Mouse (Mus musculus) gastrocnemius, postnatal 10 days (tissue): Measurements from ENCODE around the gene Naaa. TPM values are rescaled to one million over a fixed set of nuclear protein-coding genes. Genes with fewer than 3 reads are reported as not detected.

ENCODE experiments used
- DNase-seq: peaks from one replicate; pipeline ENCODE4 v3.0.0; 2021; ENCODE audit warnings: mixed read lengths
- long read RNA-seq, 2 experiments: library from polyadenylated mRNA; stranded (forward); transcript quantifications; one replicate each; pipeline ENCODE4 v2.0.0; 2021
- total RNA-seq, 2 experiments: library from RNA; stranded (reverse); gene quantifications; 2 replicates each; pipeline ENCODE4 v1.2.3; 2021

Naaa gene
- total RNA-seq, result 10 to 100 TPM in 1 of 2 experiments, 1 to 10 TPM in 1; 8.9 to 11.7 TPM
- long read RNA-seq, experiment 1, transcript Naaa-201 (11 exons, 2,414 nt), result major isoform, 5 of 5 reads
- long read RNA-seq, experiment 1, partial matches to known transcripts, result 0 of 5 reads
- long read RNA-seq, experiment 1, other reads (novel, unspliced or antisense), result 0 of 5 reads
- long read RNA-seq, experiment 2, transcript Naaa-201 (11 exons, 2,414 nt), result major isoform, 6 of 6 reads
- long read RNA-seq, experiment 2, partial matches to known transcripts, result 0 of 6 reads
- long read RNA-seq, experiment 2, other reads (novel, unspliced or antisense), result 0 of 6 reads

DNA sequence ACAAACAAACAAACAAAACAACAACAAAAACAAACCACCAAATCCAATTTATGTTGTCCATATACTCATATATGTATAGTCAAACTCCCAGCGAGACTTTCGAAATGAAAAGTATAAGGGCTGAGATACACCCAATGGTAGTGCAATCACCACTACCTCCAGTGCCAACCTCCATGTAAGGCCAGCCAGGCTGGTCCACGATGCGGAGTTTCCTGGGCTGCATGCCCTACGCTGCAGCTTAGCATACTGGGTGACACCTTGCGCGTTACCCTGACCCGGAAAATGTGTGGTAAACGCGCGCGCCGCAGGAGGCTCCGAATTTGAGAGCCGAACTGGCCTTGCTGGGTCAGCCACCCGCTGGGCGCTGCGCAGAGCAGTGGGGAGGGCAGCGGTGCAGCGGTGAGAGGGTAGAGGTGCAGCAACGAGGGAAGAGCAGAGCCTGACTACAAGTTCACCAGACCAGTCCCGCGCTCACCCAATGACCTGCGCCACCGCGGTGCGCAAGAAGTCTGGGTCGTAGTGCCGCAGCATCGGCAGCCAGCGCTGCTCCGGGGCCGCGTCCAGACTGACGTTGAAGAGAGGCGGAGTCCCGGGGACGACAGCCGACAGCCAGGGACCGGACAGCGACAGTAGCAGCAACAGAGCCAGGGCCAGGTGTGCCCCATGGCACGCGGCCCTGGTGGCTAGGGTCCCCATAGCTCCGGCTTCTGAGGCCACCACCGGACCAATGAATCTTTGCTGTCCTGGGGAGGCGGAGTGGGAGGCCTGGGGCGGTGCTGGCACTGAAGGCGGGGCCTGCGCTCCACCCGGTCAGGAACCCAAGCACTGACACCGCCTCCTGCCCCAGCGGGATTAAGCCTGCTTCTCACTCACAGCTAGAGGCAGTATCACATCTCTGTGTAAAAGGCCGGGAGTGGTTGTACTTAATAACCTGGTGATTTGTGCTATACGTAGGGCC, at the start of gene Naaa:
Naaa (minus strand) TSS at position 734 of the 958 bp plus-strand sequence.
- DNase-seq, result peak; percentile 82

DNA sequence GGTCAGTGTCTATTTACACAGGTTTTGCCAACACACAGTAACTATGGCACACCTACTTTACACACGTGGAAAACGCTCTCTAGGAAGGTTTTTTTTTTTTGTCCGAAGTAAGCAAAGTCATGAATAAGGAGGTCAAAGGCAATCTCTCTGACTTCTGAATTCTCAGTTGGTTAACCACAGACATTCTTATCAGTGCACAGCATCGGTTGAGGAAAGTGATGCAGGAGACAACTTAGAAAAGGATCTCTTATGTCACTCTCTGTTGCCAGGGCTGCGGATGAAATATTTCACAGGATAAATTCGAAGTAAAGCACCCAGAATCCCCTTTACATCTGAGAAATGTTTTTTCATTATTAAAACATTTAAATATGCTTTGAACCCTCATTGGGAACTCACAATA, 49.4 kb upstream of the Naaa start:
- no peak for DNase-seq

DNA sequence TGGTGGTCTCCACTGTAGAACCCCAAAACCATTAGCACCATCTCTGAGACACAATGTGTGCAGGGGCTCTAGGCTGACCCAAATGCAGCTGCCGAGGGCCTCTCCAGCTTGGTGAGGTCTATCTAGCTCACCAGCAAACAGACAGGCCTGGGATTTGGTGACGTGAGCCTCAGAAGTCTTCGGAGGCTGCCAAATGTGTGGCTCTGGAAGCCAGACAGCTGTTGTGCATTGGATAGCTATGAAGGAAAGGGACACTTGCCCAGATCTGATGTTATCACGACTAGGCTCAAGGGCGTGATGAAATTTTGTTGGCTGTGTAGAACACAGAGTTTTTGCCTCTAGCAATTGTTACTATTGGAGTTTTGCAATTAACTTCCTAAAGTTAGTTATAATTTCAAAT, 45.3 kb upstream of the Naaa start:
- DNase-seq, result peak; percentile 65

DNA sequence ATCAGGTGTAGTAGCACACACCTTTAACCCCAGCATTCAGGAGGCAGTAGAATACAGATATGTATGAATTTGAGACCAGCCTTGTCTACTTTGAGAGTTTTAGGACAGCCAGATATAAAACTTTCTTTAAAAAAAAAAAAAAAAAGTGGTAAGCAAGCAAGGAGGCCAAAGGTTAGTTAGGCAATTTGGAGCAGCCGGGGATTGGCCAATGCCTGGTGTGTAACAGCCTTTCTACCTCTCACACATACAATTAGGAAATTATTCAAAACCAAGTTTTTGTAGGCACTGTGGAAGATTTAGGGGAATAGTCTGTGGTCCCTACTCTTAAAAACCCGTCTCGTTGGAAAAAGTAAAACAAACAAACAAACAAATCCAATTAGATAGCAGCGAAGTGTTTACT, 44.6 kb upstream of the Naaa start:
- DNase-seq, result no peak

DNA sequence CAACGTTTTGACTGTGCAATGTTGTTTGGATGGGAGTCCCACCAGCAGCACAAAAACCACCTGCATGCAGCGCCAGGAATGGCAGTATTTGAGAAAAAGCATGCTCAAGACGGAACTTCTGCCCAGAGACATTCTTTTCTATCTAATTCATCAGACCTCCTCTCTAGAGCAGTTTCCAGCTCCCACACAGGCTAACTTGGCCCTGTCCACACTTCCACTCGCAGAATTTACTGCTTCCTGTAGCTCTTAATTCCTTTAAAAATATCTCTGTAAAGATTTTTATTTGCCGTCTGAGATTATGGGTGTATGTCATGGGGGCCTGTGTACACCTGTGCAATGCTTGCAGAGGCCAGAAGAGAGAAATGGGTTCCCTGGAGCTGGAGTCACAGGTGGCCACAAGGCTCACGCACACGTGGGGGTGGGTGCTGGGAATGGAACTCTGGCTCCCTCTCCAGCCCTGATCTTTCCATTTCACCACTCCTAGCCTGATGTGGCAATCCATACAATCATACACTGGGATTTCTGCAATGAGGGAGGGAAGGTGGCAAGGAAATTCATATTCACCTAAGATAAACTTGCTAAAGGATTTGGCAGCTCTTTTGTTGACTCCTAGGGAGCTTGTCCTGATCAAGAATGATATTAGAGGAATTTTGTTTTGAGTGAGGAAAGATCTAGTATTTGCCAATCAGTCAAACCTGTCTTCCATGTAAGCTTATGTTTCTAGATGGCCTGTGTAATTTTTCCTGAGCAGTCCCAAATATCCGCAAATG, 43.8 kb upstream of the Naaa start:
- DNase-seq, result no peak

DNA sequence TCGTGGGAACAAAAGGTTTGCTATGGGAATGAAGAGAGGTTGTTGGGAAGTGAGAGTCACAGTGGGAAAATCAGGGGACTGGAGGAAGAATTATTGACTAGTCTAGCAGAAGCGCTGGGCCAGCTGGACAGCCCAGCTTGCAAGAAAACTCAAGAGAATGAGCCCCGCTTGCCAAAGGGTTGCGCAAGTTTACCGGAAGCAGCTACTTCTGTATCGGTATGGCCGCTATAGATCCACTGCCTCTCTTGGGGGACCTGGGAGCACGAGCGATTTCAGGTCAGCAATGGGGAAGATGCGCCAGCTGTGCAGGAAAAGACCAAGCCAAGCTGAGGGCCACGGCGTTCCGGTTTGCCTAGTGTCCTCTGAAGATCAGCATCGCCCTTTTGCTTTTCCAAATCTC, 40.6 kb upstream of the Naaa start:
- DNase-seq, result peak; percentile 22

DNA sequence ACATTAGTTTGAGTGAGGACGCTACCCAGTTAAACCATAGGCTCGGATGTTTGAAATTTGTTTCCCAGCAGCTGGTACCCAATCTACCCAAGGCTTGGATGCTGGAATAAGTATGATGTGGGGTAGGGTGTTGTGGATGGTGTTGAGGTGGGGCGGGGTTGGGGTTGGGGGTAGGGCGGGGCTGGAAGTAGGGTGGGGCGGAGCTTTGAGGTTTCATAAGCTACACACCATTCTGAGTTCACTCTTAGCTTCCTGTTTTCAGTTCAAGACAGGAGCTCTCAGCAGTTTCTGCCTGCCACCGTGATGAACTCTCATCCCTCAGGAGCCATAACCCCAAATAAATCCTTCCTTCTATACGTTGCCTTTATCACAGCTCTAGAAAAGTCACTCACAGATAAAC, 40.1 kb upstream of the Naaa start:
- no peak for DNase-seq

DNA sequence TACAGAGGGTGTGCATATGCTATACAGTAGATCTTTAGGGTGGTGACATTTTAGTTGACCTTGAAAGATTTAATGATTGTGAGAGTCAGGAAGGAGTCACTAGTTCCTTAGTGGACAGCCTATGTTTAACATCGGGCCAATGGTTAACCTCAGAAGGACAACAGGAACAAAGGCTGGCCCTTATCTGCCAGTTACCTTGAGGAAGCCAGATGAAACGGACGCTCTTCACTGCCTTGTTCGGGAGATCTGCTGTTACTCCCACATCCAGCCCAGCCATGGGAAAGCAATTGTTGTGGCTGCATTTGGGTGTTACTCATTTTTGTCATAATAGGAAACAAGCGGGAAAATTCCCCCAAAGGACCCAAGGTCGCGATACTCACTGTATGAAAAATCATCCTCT, 35.8 kb upstream of the Naaa start:
- no peak for DNase-seq

DNA sequence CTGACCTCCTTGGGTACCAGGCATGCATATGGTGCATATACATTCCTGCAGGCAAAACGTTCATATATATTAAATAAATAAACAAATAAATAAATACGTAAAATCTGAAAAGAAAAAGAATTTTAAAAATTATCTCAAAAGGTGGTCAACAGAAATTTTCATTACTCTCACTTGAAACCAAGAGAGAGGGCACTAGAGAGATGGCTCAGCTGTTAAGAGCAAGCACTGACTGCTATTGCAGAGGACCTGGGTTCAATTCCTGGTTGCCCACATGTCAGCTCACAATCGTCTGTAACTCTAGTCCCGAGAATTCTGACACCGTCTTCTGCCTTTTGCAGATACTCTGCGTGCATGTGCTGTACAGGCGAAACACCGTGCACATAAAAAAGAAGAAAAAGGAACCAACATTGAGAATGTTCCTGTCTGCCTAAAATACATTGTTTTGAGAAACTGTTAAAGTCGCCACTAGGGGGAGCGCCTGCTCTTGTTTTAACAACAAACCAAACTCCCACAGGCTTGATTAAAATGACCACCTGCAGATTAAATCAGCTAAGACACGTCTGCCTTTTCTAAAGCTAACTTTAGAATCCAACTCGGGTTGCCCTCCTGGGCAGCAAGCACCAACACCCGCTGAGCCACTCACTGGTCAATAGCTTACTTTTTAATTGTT, 34.2 kb upstream of the Naaa start:
- peak; percentile 94 for DNase-seq

DNA sequence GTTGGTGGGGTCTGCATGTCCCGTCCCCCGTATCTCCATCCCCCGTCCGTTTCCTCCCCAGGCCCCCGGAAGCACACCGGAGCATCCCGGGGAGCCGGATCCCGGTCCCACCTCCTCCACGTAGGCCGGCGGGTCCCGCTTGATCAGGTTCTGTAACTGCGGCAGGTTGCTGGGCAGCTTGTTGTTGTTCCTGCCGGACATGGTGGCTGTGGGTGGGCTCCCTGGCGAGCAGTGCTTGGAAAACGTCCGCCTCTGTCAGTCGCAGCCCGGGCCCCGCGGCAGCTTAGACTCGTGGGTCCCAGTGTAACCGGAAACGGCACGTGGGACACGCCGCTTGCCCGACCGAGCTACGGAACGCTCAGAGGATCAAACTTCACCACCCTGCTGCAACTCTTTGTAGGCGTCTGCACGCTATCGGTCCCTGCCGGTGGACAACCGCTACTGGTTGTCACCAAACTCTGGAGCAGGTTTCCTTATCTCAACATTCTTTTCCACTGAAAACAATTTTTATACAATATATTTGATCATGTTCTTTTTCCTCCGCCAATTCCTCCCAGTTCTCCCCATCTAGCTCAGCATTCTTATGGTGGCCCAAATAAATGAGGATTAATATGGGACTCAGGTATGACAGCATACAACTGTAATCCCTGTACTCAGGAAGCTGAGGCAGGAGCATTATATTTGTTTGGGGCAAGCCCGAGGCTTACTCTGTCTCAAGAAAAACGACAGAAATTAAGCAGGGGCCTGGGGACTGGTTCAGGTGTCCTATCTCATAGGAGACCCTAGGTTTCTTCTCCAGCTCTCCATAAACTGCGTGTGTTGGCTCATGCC, 31.9 kb upstream of the Naaa start, which contains the start of gene Sdad1:
Sdad1 (minus strand) TSS at position 799 of the 831 bp plus-strand sequence.
- DNase-seq, result peak; percentile 89

DNA sequence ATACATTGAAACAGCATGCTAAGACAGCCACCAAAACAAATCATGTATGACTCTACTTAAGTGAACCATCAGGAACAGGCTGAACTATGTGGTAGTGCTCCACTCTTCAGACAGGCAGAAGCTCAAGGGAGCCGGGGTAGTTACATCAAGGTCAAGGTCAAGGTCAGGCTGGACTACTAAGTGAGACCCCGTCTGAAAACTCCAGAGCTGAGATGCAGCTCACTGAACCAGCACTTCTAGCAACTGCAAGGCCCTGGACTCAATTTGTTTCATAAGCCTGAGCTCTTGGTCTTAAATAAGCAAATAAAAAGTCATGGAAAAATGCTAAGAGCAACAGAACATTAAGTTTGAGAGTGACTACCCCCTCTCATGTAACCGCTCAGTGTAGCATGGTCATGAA, 26.3 kb upstream of the Naaa start:
- no peak for DNase-seq

DNA sequence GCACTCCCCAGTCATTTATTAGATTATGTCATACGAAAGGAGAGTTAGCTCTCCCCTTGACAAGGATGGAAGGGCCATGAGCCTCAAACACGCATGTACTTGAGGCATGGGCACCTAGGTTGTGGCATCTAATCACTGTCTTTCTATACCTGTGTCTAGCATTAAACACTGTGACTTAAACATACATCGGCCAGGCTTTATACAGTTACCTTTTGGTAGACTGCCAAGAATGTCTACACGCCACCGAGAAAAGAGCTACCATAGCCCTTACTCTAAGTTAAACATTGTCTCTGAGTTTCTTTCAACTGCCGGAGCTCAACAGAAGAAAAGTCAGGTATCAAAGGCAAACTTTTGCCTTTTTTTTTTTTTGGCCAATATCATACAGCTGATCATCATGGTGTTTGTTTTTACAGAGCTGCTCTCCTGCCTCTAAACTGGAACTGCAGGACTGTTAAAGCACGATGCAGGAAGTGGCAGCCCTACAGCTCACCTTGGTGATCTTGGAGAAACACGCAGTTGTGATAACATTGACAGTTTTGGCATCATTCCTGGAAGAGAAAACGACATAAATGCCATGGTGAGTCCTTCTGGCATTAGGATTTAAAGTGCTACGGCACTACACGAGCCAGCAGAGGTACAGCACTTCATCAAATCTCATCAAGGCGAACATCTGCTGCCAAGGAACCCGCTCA, 24.3 kb upstream of the Naaa start:
- no peak for DNase-seq

DNA sequence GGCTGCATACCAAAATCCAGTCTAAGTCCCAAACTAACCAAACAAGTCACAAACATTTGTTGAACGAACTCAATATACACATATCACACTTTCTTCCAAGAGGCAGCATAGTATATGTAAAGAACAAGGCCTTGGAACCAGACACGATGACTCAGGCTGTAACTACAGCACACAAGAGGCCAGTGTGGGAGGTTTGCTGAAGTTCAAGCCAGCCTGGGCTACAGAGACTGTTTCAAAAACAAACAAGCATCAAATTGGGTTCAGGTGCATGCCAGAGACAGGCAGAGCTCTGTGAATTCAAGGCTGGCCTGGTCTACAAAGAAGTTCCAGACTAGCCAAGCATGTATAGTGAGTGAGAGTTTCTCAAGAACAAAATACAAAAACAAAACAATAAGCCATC, 16.6 kb upstream of the Naaa start:
- no peak for DNase-seq

DNA sequence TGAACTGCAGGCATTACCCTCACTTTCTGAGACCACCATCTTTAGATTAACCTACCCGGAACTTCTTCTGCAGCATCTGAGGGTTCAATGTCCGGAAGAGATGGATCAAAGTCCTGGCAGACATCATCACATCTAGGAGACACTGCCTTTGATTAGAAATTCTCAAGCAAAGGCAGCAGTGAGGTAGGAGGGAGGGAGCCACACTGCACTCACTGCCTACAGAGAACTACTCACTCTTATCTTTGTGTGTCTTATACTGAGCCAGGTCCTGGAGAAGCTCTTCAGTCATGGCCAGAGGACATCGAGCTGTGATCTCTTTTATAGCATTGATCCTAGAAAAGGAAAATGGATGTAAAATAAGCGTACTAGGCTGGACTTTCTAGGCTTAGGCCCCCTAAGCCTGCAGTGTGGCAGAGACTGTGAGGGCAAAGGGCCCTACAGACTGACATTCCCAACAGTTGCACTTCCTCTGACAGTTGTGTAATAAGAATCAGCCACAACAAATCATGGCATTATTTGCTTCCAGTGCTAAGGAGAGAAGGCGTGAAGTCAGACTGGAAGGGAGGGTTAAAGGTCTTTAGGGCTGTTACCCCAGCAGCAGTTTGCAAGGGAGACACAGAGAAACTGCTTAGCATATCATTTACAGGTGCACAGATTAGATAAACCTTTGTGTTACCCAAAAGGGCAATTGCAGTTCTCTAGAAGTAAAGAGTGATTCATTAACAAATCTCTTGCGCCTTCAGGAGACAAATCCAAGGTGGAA, 13.9 kb upstream of the Naaa start:
- no peak for DNase-seq

DNA sequence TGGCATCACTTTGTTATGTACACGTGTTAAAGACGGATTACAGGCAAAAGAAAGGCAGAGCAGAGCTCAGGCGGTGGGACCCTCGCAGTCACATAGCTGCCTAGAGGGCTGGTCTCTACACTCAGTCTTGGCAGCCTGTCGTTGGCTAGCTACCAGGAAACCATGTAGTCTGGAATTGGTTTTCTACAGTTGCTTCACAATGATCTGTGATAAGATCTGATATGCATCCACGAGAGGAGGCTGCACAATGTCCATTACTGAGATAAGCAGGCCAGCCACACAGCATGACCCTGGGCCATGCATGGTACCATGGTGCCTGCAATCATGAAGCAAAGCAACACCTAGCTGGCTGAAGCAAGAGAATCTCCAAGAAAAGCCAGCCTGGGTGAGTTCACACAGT, 9.9 kb upstream of the Naaa start:
- DNase-seq, result no peak

DNA sequence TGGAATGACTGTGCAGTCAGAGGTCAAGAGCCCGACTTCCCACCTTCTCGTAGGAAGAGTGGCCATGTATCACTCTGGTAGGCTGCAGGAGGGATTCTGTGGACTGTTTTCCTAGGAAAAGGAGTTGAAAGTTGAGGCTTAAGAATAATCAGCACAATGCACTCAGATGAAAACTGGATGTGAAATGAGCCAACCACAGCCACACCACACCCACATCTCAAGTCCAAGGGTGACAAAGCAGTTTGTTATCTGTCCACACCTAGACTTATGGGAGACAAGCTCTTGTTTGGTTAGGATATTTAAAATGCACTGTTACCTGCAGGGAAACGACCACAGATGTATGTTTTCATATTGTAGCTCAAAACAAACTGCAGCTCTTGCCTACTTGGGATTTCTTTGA, 5.1 kb upstream of the Naaa start:
- no peak for DNase-seq

DNA sequence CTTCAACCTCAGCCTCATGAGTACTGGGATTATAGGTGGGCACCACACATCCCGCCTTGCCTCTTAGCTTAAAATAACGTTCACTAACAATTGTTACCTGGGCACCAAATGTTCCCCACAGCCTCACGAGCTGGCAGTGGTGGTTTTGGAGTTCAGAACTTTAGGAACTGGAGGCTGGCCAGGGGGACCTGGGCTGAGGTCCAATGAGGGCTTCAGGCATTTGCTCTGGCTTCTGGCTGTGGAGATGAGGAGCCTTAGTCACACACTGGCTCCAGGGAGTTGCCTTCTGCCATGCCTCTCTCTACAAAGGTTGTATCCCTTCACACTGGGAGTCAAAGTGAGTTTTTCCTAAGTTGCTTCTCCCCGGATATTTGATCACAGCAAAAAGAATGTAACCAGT, 4.6 kb upstream of the Naaa start:
- peak; percentile 47 for DNase-seq

DNA sequence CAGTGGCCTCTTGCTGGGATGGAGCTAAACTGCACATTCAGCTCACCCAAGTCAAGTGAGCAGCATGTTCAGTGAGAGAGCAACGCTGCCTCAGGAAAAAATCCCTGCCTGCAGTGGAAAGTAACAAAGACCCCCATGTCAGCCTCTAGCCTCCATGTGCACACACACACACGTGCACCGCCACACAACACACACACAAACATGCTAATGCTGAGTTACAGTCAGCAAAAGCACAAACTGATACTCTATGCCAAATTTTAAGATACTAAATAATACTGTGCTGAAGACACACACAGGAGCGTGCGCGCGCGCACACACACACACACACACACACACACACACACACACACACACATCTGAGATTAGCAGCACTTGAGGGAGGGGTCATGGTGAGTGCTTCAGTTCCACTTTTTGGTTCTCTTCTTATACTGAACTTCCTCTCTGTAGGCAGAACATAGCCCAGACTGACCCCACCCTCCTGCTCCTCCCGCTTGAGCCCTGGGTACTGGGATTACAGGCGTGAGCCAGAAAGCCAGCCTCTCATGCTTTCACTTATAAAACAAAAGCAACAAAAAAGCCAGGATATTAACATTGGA, 1.1 kb upstream of the Naaa start:
- no peak for DNase-seq

DNA sequence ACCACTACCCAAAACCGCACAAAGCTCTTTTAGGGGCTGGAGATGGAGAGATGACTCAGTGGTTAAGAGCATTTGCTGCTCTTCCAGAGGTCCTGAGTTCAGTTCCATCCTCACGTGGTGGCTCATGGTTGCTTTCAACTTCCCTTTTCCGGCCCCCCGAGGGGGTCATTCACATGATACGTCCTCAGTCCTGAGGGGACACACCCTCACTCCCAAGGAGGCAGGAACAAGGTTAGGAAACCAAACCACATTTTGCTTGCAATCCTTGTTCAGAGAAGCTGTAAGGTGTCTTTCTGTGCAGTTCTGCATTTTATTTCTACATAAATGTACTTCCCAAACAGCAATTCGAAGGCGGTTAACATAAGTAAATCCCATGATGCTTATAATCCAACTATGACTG, 7.5 kb downstream of the Naaa start:
- no peak for DNase-seq
